Mouse (Mus musculus): ENCODE measurements around the gene Gm20388. TPM values are rescaled to one million over a fixed set of nuclear protein-coding genes. Genes with fewer than 3 reads are reported as not detected.

Gm20388 gene
- 3.0 TPM in 1 of 2 replicates, not detected in the other for polyA plus RNA-seq (2014; fragmentation: Nextera tagmentation; extraction: Ambion mirVana)

DNA sequence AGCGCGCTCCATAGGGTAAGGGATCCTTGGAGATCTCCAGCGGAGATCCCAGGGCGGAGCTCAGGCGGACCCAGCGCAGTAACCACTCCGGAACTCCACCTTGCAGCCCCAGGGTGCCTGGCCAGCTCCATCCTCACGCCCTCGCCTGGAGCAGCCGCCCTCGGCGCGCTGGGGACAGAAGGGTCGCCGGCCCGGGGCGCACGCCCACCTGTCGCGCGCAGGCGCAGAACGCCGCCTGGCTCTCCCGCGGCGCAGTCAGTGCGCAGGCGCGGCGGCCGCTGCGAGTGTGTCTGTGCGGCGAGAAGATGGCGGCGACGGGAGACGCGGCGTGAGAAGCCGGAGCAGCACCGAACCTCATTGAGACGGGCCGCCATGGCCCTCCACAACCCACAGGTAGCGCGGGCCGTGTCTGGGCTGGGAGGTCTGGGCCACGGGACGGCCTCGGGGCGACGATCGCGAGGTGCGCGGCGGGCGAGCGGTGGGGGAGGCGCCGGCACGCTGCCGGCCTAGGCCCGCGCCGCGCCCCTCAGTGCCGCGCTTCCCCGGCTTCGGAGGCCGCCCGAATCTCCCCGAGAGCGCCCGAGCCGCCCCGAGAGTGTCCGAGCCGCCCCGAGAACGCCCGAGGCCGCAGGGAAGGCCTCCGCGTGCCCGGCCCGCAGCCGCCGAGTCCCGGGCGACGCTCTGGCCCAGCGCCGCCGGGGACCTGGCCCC, at the start of gene Gm20388:
TSS of gene Gm20388 (plus strand) at position 295 of the 711 bp plus-strand sequence.
- peak within 1 kb of the TSS; percentile 88 for H3K4me2 ChIP-seq
- peak; percentile 96 for ATAC-seq (ENCODE audit: low FRiP score)
- no peaks in the 10 kb centered on the region for H3K27me3 ChIP-seq (ENCODE audit: control insufficient read depth, insufficient read depth, low read length)
- WGBS, result under 1% methylated on average over 89 of the region's 97 CpGs
- peak; percentile 100 for DNase-seq (ENCODE audit: low spot score, missing footprints)
- H3K27ac ChIP-seq (ENCODE audit: low read depth, low read length), result peak within 1 kb of the TSS; percentile 85
- peaks cover 34% of the 10 kb centered on the region for H3K4me1 ChIP-seq (ENCODE audit: control insufficient read depth, insufficient read depth, low read length)
- peak within 1 kb of the TSS; percentile 96 for H3K9ac ChIP-seq (ENCODE audit: low read length)
- no peaks in the 10 kb centered on the region for H3K36me3 ChIP-seq (ENCODE audit: control insufficient read depth, insufficient read depth, low read length)
- peak within 1 kb of the TSS; percentile 88 for H3K4me3 ChIP-seq (ENCODE audit: low read depth, low read length)
- no peaks in the 10 kb centered on the region for H3K9me3 ChIP-seq (ENCODE audit: control insufficient read depth, low read length)

GRCm38 (mm10) chr8:119861706-119862389, 48.8 kb upstream of the Gm20388 start, which contains the start of gene Klhl36:
Gene Klhl36 (plus strand): TSS chr8:119862266.
- peak; percentile 96 for ATAC-seq (ENCODE audit: low FRiP score)
- Histone ChIP-seq H3K36me3 (ENCODE audit: control insufficient read depth, insufficient read depth, low read length) (no peaks in the 10 kb centered on the region), H3K4me1 (ENCODE audit: control insufficient read depth, insufficient read depth, low read length) (peaks cover 8% of the 10 kb centered on the region), H3K27me3 (ENCODE audit: control insufficient read depth, insufficient read depth, low read length) (peaks cover 2% of the 10 kb centered on the region; the same call in 1 of the 2 replicates), H3K9me3 (ENCODE audit: control insufficient read depth, low read length) (no peaks in the 10 kb centered on the region), H3K9ac (ENCODE audit: low read length) (peak within 1 kb of the TSS; percentile 84), H3K27ac (ENCODE audit: low read depth, low read length) (no peak within 1 kb of the TSS), H3K4me2 (peak within 1 kb of the TSS; percentile 67), H3K4me3 (ENCODE audit: low read depth, low read length) (peak within 1 kb of the TSS; percentile 74)
- DNase-seq (ENCODE audit: low spot score, missing footprints), result peak; percentile 99
- WGBS, result 1% methylated on average over 35 of the region's 35 CpGs

- Histone ChIP-seq H3K27ac (ENCODE audit: low read depth, low read length) (no peak overlapping the region), H3K4me2 (peak overlapping the region; percentile 67), H3K9ac (ENCODE audit: low read length) (peak overlapping the region; percentile 84), H3K4me1 (ENCODE audit: control insufficient read depth, insufficient read depth, low read length) (peaks cover 8% of the 10 kb centered on the region), H3K4me3 (ENCODE audit: low read depth, low read length) (peak overlapping the region; percentile 74), H3K27me3 (ENCODE audit: control insufficient read depth, insufficient read depth, low read length) (peaks cover 2% of the 10 kb centered on the region; the same call in 1 of the 2 replicates), H3K36me3 (ENCODE audit: control insufficient read depth, insufficient read depth, low read length) (no peaks in the 10 kb centered on the region), H3K9me3 (ENCODE audit: control insufficient read depth, low read length) (no peaks in the 10 kb centered on the region)
- under 1% methylated on average over 19 of the region's 19 CpGs for WGBS
- ATAC-seq (ENCODE audit: low FRiP score) (no peak; the same call in 1 of the 2 replicates), DNase-seq (ENCODE audit: low spot score, missing footprints) (no peak)
Measured at GRCm38 (mm10) chr8:119862390-119862734, 48.3 kb upstream of the Gm20388 start.

- Histone ChIP-seq H3K9ac (ENCODE audit: low read length) (peak overlapping the region; percentile 84), H3K27me3 (ENCODE audit: control insufficient read depth, insufficient read depth, low read length) (peaks cover 2% of the 10 kb centered on the region; the same call in 1 of the 2 replicates), H3K4me2 (peak overlapping the region; percentile 67), H3K36me3 (ENCODE audit: control insufficient read depth, insufficient read depth, low read length) (no peaks in the 10 kb centered on the region), H3K4me1 (ENCODE audit: control insufficient read depth, insufficient read depth, low read length) (peaks cover 8% of the 10 kb centered on the region), H3K9me3 (ENCODE audit: control insufficient read depth, low read length) (no peaks in the 10 kb centered on the region), H3K4me3 (ENCODE audit: low read depth, low read length) (peak overlapping the region; percentile 74), H3K27ac (ENCODE audit: low read depth, low read length) (no peak overlapping the region)
- DNase-seq (ENCODE audit: low spot score, missing footprints) (no peak), ATAC-seq (ENCODE audit: low FRiP score) (no peak)
- 12% methylated on average over 6 of the region's 6 CpGs for WGBS
Measured at GRCm38 (mm10) chr8:119862749-119863148, 47.9 kb upstream of the Gm20388 start.

- ATAC-seq (ENCODE audit: low FRiP score) (no peak), DNase-seq (ENCODE audit: low spot score, missing footprints) (no peak)
- H3K4me2 ChIP-seq, result no peak overlapping the region
- peaks cover 20% of the 10 kb centered on the region for H3K36me3 ChIP-seq (ENCODE audit: control insufficient read depth, insufficient read depth, low read length)
- no peak overlapping the region for H3K27ac ChIP-seq (ENCODE audit: low read depth, low read length)
- H3K27me3 ChIP-seq (ENCODE audit: control insufficient read depth, insufficient read depth, low read length), result no peaks in the 10 kb centered on the region
- no peak overlapping the region for H3K9ac ChIP-seq (ENCODE audit: low read length)
- WGBS, result 81% methylated on average over 20 of the region's 20 CpGs
- H3K4me3 ChIP-seq (ENCODE audit: low read depth, low read length), result no peak overlapping the region
- no peaks in the 10 kb centered on the region for H3K4me1 ChIP-seq (ENCODE audit: control insufficient read depth, insufficient read depth, low read length)
- peaks cover 9% of the 10 kb centered on the region; the same call in 1 of the 2 replicates for H3K9me3 ChIP-seq (ENCODE audit: control insufficient read depth, low read length)
Measured at GRCm38 (mm10) chr8:119869616-119870015, 41.0 kb upstream of the Gm20388 start.

- Histone ChIP-seq H3K36me3 (ENCODE audit: control insufficient read depth, insufficient read depth, low read length) (peaks cover 22% of the 10 kb centered on the region), H3K27ac (ENCODE audit: low read depth, low read length) (no peak overlapping the region), H3K4me2 (no peak overlapping the region), H3K9me3 (ENCODE audit: control insufficient read depth, low read length) (peaks cover 9% of the 10 kb centered on the region; the same call in 1 of the 2 replicates), H3K27me3 (ENCODE audit: control insufficient read depth, insufficient read depth, low read length) (no peaks in the 10 kb centered on the region), H3K9ac (ENCODE audit: low read length) (no peak overlapping the region), H3K4me3 (ENCODE audit: low read depth, low read length) (no peak overlapping the region), H3K4me1 (ENCODE audit: control insufficient read depth, insufficient read depth, low read length) (no peaks in the 10 kb centered on the region)
- 96% methylated on average over 1 of the region's 1 CpGs for WGBS
- ATAC-seq (ENCODE audit: low FRiP score) (no peak), DNase-seq (ENCODE audit: low spot score, missing footprints) (no peak)
Measured at GRCm38 (mm10) chr8:119873181-119873580, 37.5 kb upstream of the Gm20388 start.

- no peaks in the 10 kb centered on the region for H3K4me1 ChIP-seq (ENCODE audit: control insufficient read depth, insufficient read depth, low read length)
- H3K4me3 ChIP-seq (ENCODE audit: low read depth, low read length), result no peak overlapping the region
- DNase-seq (ENCODE audit: low spot score, missing footprints) (no peak), ATAC-seq (ENCODE audit: low FRiP score) (no peak)
- 87% methylated on average over 6 of the region's 6 CpGs for WGBS
- no peaks in the 10 kb centered on the region for H3K27me3 ChIP-seq (ENCODE audit: control insufficient read depth, insufficient read depth, low read length)
- H3K9me3 ChIP-seq (ENCODE audit: control insufficient read depth, low read length), result no peaks in the 10 kb centered on the region
- no peak overlapping the region for H3K9ac ChIP-seq (ENCODE audit: low read length)
- no peak overlapping the region for H3K4me2 ChIP-seq
- H3K27ac ChIP-seq (ENCODE audit: low read depth, low read length), result no peak overlapping the region
- H3K36me3 ChIP-seq (ENCODE audit: control insufficient read depth, insufficient read depth, low read length), result 0 out of 2 replicates have a peak, but pooled peaks cover 2% of the 10 kb centered on the region
Measured at GRCm38 (mm10) chr8:119881301-119881700, 29.3 kb upstream of the Gm20388 start.

DNA sequence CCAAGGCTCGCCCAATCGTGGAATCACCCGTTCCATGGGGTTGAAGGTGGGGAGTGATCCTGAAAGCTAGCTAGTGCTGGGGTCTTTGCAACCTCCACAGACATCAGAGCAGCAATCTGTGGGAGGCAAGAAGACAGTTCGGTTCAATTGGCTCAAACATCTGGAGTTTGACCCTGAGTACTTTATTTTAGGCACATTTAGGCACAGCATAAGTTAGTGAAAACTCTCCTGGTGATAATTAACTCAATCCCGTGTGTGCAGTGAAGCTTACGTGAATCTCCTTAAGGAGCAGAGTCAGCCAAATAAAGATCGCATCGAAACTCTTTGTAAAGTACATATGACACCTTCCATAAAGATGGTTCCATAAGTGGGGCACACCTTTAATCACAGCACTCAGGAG, 28.7 kb upstream of the Gm20388 start:
- 80% methylated on average over 8 of the region's 8 CpGs for WGBS
- DNase-seq (ENCODE audit: low spot score, missing footprints) (no peak), ATAC-seq (ENCODE audit: low FRiP score) (no peak)
- Histone ChIP-seq H3K27me3 (ENCODE audit: control insufficient read depth, insufficient read depth, low read length) (no peaks in the 10 kb centered on the region), H3K4me3 (ENCODE audit: low read depth, low read length) (no peak overlapping the region), H3K36me3 (ENCODE audit: control insufficient read depth, insufficient read depth, low read length) (no peaks in the 10 kb centered on the region), H3K9me3 (ENCODE audit: control insufficient read depth, low read length) (no peaks in the 10 kb centered on the region), H3K4me1 (ENCODE audit: control insufficient read depth, insufficient read depth, low read length) (no peaks in the 10 kb centered on the region), H3K9ac (ENCODE audit: low read length) (no peak overlapping the region), H3K4me2 (no peak overlapping the region), H3K27ac (ENCODE audit: low read depth, low read length) (no peak overlapping the region)

DNA sequence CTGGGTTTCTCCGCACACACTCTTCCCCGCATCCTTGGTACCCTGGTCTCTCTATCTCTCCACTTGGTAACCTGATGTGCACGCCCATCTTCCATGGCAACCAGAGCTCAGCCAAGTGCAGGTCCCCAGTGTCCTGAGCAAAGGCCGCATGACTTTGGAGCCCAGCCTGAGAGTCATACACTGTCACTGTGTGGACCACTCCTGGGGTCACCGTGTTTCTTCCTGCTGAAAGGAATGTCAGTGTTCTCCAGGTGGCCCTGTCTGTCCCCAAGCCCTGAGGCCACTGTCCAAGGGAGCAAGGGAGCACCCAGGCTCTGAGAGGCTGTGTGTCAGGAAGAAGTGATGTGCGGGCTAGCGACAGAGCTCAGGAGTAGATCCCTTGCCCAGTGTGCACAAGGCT, 27.4 kb upstream of the Gm20388 start:
- no peak for ATAC-seq (ENCODE audit: low FRiP score)
- Histone ChIP-seq H3K9me3 (ENCODE audit: control insufficient read depth, low read length) (no peaks in the 10 kb centered on the region), H3K36me3 (ENCODE audit: control insufficient read depth, insufficient read depth, low read length) (no peaks in the 10 kb centered on the region), H3K4me2 (no peak overlapping the region), H3K9ac (ENCODE audit: low read length) (no peak overlapping the region), H3K27me3 (ENCODE audit: control insufficient read depth, insufficient read depth, low read length) (no peaks in the 10 kb centered on the region), H3K27ac (ENCODE audit: low read depth, low read length) (no peak overlapping the region), H3K4me3 (ENCODE audit: low read depth, low read length) (no peak overlapping the region), H3K4me1 (ENCODE audit: control insufficient read depth, insufficient read depth, low read length) (no peaks in the 10 kb centered on the region; the same call in 1 of the 2 replicates)
- DNase-seq (ENCODE audit: low spot score, missing footprints), result no peak
- WGBS, result 89% methylated on average over 7 of the region's 7 CpGs

All from midbrain, embryonic 11.5 days (tissue).